ENCODE assay signal across 9 mouse cellular contexts in the genomic region with DNA sequence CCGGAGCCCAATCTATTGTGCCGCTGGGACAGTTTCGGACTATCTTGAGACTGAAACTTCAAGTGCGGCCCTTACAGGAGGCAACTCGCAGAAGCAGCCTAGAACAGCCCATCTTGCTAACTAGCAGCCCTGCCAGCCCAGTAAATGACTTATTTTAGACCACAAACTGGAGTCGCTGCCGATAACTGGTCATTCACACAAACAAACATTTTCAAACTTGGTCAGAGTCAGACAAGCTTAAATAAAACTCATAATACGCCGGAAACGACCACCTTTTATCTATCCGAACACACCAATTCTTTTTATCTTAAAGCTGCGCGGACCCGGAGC. TPM values are rescaled to one million over a fixed set of nuclear protein-coding genes. Genes with fewer than 3 reads are reported as not detected.
DNase-seq lines count a peak whose midpoint lies in the region; ATAC-seq and TF ChIP-seq lines count a peak whose summit lies in the region.
"Had no signal": no experiment of that assay in that cellular context is flagged by ENCODE, and none has a peak within 500 bp of the region (broad histone marks: within the 10 kb centered on the region; RNA-seq: fewer than 3 reads in every experiment).

No protein-coding gene starts in this region.

- peak overlapping the region; percentile 99 for H3K4me2 ChIP-seq in embryonic facial prominence, embryonic 13.5 days
- H3K4me2 ChIP-seq in kidney, embryonic 16.5 days (replicated peaks; ENCODE audit: low read depth, low read length), result peak overlapping the region; percentile 92
- H3K4me2 ChIP-seq in myocyte (ENCODE audit: low read depth), result peak overlapping the region; percentile 80

- peaks cover 43% of the 10 kb centered on the region for H3K4me1 ChIP-seq in embryonic facial prominence, embryonic 13.5 days
- peaks cover 14% of the 10 kb centered on the region for H3K4me1 ChIP-seq in kidney, embryonic 16.5 days (ENCODE audit: insufficient read depth, low read length)

- under 1% methylated on average over 14 of the region's 14 CpGs for WGBS in embryonic facial prominence, embryonic 13.5 days
- WGBS in kidney, embryonic 16.5 days, result under 1% methylated on average over 14 of the region's 14 CpGs

- H3K27ac ChIP-seq in layer of hippocampus, adult 2 months, result peak overlapping the region; percentile 85
- peak overlapping the region; percentile 90 for H3K27ac ChIP-seq in embryonic facial prominence, embryonic 13.5 days
- H3K27ac ChIP-seq in kidney, embryonic 16.5 days (ENCODE audit: low read length), result peak overlapping the region; percentile 35; the same call in 1 of the 2 replicates
- H3K27ac ChIP-seq: macrophage had no signal

- no peaks in the 10 kb centered on the region for H3K79me2 ChIP-seq in myocyte (ENCODE audit: control insufficient read depth, insufficient read depth)

- peaks cover 57% of the 10 kb centered on the region for H3K27me3 ChIP-seq in embryonic facial prominence, embryonic 13.5 days
- peaks cover 39% of the 10 kb centered on the region for H3K27me3 ChIP-seq in kidney, embryonic 16.5 days (ENCODE audit: insufficient read depth, low read length)
- peaks cover 30% of the 10 kb centered on the region for H3K27me3 ChIP-seq in myocyte (ENCODE audit: control insufficient read depth, insufficient read depth, insufficient read length)

- no peak for ATAC-seq in embryonic facial prominence, embryonic 13.5 days (ENCODE audit: insufficient number of reproducible peaks, insufficient read depth, low FRiP score, low TSS enrichment, low read depth)
- no peak for ATAC-seq in kidney, embryonic 16.5 days (ENCODE audit: low FRiP score, low TSS enrichment)

- no peak overlapping the region for H3ac ChIP-seq in myocyte (ENCODE audit: control insufficient read depth, insufficient read length)

- no peak for TF ChIP-seq CTCF in layer of hippocampus, adult 2 months (conservative IDR thresholded peaks at IDR 0.05)

- H3K4me3 ChIP-seq in layer of hippocampus, adult 2 months, result peak overlapping the region; percentile 58
- peak overlapping the region; percentile 62 for H3K4me3 ChIP-seq in embryonic facial prominence, embryonic 13.5 days
- H3K4me3 ChIP-seq in kidney, embryonic 16.5 days (ENCODE audit: low read length), result peak overlapping the region; percentile 57
- no peak overlapping the region for H3K4me3 ChIP-seq in myocyte

- peak overlapping the region; percentile 89 for H3K9ac ChIP-seq in embryonic facial prominence, embryonic 13.5 days
- peak overlapping the region; percentile 72 for H3K9ac ChIP-seq in kidney, embryonic 16.5 days (replicated peaks; ENCODE audit: low read length)

- H3K36me3 ChIP-seq in embryonic facial prominence, embryonic 13.5 days, result no peaks in the 10 kb centered on the region
- H3K36me3 ChIP-seq in kidney, embryonic 16.5 days (ENCODE audit: insufficient read depth, low read length), result no peaks in the 10 kb centered on the region
- no peaks in the 10 kb centered on the region for H3K36me3 ChIP-seq in myocyte (ENCODE audit: control insufficient read depth, insufficient read depth)

- no peak for DNase-seq in layer of hippocampus, adult 2 months (ENCODE audit: low spot score in 2 of 2)
- DNase-seq in layer of hippocampus, adult 18-20 months (ENCODE audit: low spot score in 2 of 2), result no peak
- DNase-seq in B cell, adult 2 months, result no peak
- no peak for DNase-seq in adrenal gland, postnatal 36 days
- no peak for DNase-seq in left cerebral cortex, adult 18-20 months (ENCODE audit: low spot score in 2 of 2)

- no peaks in the 10 kb centered on the region for H3K9me3 ChIP-seq in embryonic facial prominence, embryonic 13.5 days
- no peaks in the 10 kb centered on the region for H3K9me3 ChIP-seq in kidney, embryonic 16.5 days (ENCODE audit: low read length)

- no peak for TF ChIP-seq POLR2A in myocyte (IDR thresholded peaks at IDR 0.05; ENCODE audit: insufficient read length, low read depth)

TF ChIP-seq in myocyte, 11 proteins besides CTCF, POLR2A, EP300 and RAD21:
- TF ChIP-seq USF1 (IDR thresholded peaks at IDR 0.05; ENCODE audit: low read depth) (no peak), REST (IDR thresholded peaks at IDR 0.05; ENCODE audit: insufficient read depth, insufficient read length) (no peak), CEBPB (IDR thresholded peaks at IDR 0.05; ENCODE audit: insufficient read depth, poor library complexity, severe bottlenecking) (no peak), TCF12 (IDR thresholded peaks at IDR 0.05; ENCODE audit: insufficient read depth, poor library complexity, severe bottlenecking) (no peak), TCF3 (IDR thresholded peaks at IDR 0.05; ENCODE audit: insufficient read length, low read depth) (no peak), MYOD1 (IDR thresholded peaks at IDR 0.05; ENCODE audit: control insufficient read depth in 1 of 3, insufficient read length in 2 of 3, low read depth in 2 of 3) (no peak), MYOG (IDR thresholded peaks at IDR 0.05; ENCODE audit: control insufficient read depth in 1 of 3, insufficient read depth in 1 of 3, insufficient read length in 2 of 3, low read depth in 2 of 3) (no peak)

RNA-seq across cellular contexts. Expression of a gene that starts 7.2 kb away (rescaled TPM):
- total RNA-seq in layer of hippocampus, adult 2 months (2021), result 10 to 100 TPM; 24.3 to 31.0 TPM
- 10 to 100 TPM; 21.1 to 26.5 TPM for total RNA-seq in layer of hippocampus, adult 18-20 months (2021)
- polyA plus RNA-seq in embryonic facial prominence, embryonic 13.5 days (2015; fragmentation: Nextera tagmentation; extraction: Ambion mirVana), result 67.4 and 87.4 TPM in 2 replicates
- polyA plus RNA-seq in kidney, embryonic 16.5 days (2015; fragmentation: Nextera tagmentation; extraction: Ambion mirVana), result 18.6 and 18.9 TPM in 2 replicates
- 0.11 TPM for polyA plus RNA-seq in myocyte (2012; fragmentation: generic; extraction: Trizol)
- 10 to 100 TPM; 11.5 to 15.7 TPM for total RNA-seq in adrenal gland, postnatal 36 days (2021)
- total RNA-seq in left cerebral cortex, adult 18-20 months (2021), result 10 to 100 TPM; 25.9 to 34.4 TPM
- polyA plus RNA-seq: macrophage had no signal

RNA-seq across cellular contexts. Expression of a gene that starts 7.8 kb away (rescaled TPM):
- 100 to 1,000 TPM; 101 to 106 TPM for total RNA-seq in layer of hippocampus, adult 2 months (2021)
- total RNA-seq in layer of hippocampus, adult 18-20 months (2021), result 100 to 1,000 TPM; 102 to 104 TPM
- 308 and 317 TPM in 2 replicates for polyA plus RNA-seq in embryonic facial prominence, embryonic 13.5 days (2015; fragmentation: Nextera tagmentation; extraction: Ambion mirVana)
- 266 and 275 TPM in 2 replicates for polyA plus RNA-seq in kidney, embryonic 16.5 days (2015; fragmentation: Nextera tagmentation; extraction: Ambion mirVana)
- polyA plus RNA-seq in myocyte (2012; fragmentation: generic; extraction: Trizol), result 69.7 TPM
- 100 to 1,000 TPM; 118 TPM for total RNA-seq in adrenal gland, postnatal 36 days (2021)
- total RNA-seq in left cerebral cortex, adult 18-20 months (2021), result 100 to 1,000 TPM in 1 of 2 experiments, 10 to 100 TPM in 1; 93.8 to 103 TPM

RNA-seq across cellular contexts. Expression of a gene that starts 53.1 kb away (rescaled TPM):
- 1 to 10 TPM; 3.3 to 4.7 TPM for total RNA-seq in layer of hippocampus, adult 2 months (2021)
- 1 to 10 TPM; 3.1 to 3.3 TPM for total RNA-seq in layer of hippocampus, adult 18-20 months (2021)
- polyA plus RNA-seq in embryonic facial prominence, embryonic 13.5 days (2015; fragmentation: Nextera tagmentation; extraction: Ambion mirVana), result 1.7 and 2.9 TPM in 2 replicates
- polyA plus RNA-seq in kidney, embryonic 16.5 days (2015; fragmentation: Nextera tagmentation; extraction: Ambion mirVana), result 1.1 and 2.7 TPM in 2 replicates
- polyA plus RNA-seq in myocyte (2012; fragmentation: generic; extraction: Trizol), result 9.3 TPM
- 1 to 10 TPM; 4.2 to 5.4 TPM for total RNA-seq in adrenal gland, postnatal 36 days (2021)
- total RNA-seq in left cerebral cortex, adult 18-20 months (2021), result 1 to 10 TPM; 2.9 to 3.8 TPM

Comparison
In these comparisons a context has a peak if more than half of its experiments do, and no peak if none do; other contexts are left out.
1. H3K27ac ChIP-seq: peak in every context shown above with its lines; median percentile 90 in embryonic facial prominence, embryonic 13.5 days; 85 in layer of hippocampus, adult 2 months; 35 in kidney, embryonic 16.5 days.